Mouse (Mus musculus) heart, embryonic 16.5 days (tissue): Measurements from ENCODE around the gene Zfyve1. TPM values are rescaled to one million over a fixed set of nuclear protein-coding genes. Genes with fewer than 3 reads are reported as not detected.

Experiments used
- ATAC-seq: fragments of 200-750 bp; cut with Nextera tagmentation; replicated peaks from 2 replicates; pipeline ENCODE4 v1.8.0; 2017; ENCODE audit warnings: moderate number of reproducible peaks; ENCODE audit not compliant: insufficient read depth, low FRiP score; ENCODE audit errors: extremely low read depth
- H3K27ac ChIP-seq: fragments of 300-500 bp; sonication (generic); 2 replicates; pipeline ENCODE4 v1.5.1; 2014; ENCODE audit warnings: mild to moderate bottlenecking, low read length, control low read depth, moderate library complexity
- H3K27me3 ChIP-seq: fragments of 300-500 bp; sonication (generic); 2 replicates; pipeline ENCODE4 v1.6.1; 2014; ENCODE audit warnings: low read length, mixed read lengths; ENCODE audit not compliant: control insufficient read depth, insufficient read depth
- H3K36me3 ChIP-seq: fragments of 300-500 bp; sonication (generic); 2 replicates; pipeline ENCODE4 v1.6.1; 2014; ENCODE audit not compliant: control insufficient read depth, insufficient read depth
- H3K4me1 ChIP-seq: fragments of 300-500 bp; sonication (generic); 2 replicates; pipeline ENCODE4 v1.6.1; 2014; ENCODE audit warnings: low read length, mixed read lengths; ENCODE audit not compliant: control insufficient read depth, insufficient read depth
- H3K4me2 ChIP-seq: fragments of 300-500 bp; sonication (generic); 2 replicates; pipeline ENCODE4 v1.6.1; 2014; ENCODE audit warnings: low read depth, mild to moderate bottlenecking, control low read depth, low read length
- H3K4me3 ChIP-seq: fragments of 300-500 bp; sonication (generic); 2 replicates; pipeline ENCODE4 v1.5.1; 2014; ENCODE audit warnings: mild to moderate bottlenecking, control low read depth, low read length
- H3K9ac ChIP-seq: fragments of 300-500 bp; sonication (generic); 2 replicates; pipeline ENCODE4 v1.6.1; 2014; ENCODE audit warnings: low read length, control low read depth
- H3K9me3 ChIP-seq: fragments of 300-500 bp; sonication (generic); replicated peaks from 2 replicates; pipeline ENCODE4 v1.6.1; 2016; ENCODE audit warnings: low read length; ENCODE audit not compliant: control insufficient read depth
- WGBS: fragments of 180-500 bp; shearing (Covaris S2); extraction: QIAGEN DNeasy Blood & Tissue Kit; methylation state at CpG from one replicate; pipeline ENCODE4 v1.1.7; 2014; 5-methylcytosine and 5-hydroxymethylcytosine counted together
- polyA plus RNA-seq: library from polyadenylated mRNA; unstranded; fragments of >200 nt; fragmentation: Nextera tagmentation; extraction: Ambion mirVana; gene quantifications from 2 replicates; pipeline ENCODE4 v1.2.1, GENCODE M21; 2015

Gene Zfyve1
- polyA plus RNA-seq, 1 experiment from 2014 or later = 15.7 TPM

GRCm38 (mm10) chr12:83502190-83502589 lies 94.8 kb downstream of the Zfyve1 start:
- H3K9ac ChIP-seq = no peak overlapping the region
- WGBS = 4% methylated on average over 9 of the region's 9 CpGs
- H3K27me3 ChIP-seq = no peaks in the 10 kb centered on the region
- H3K36me3 ChIP-seq = no peaks in the 10 kb centered on the region
- no peaks in the 10 kb centered on the region for H3K4me1 ChIP-seq
- H3K4me3 ChIP-seq = no peak overlapping the region
- no peak overlapping the region for H3K4me2 ChIP-seq
- no peak overlapping the region for H3K27ac ChIP-seq
- H3K9me3 ChIP-seq = no peaks in the 10 kb centered on the region
- no peak for ATAC-seq

DNA sequence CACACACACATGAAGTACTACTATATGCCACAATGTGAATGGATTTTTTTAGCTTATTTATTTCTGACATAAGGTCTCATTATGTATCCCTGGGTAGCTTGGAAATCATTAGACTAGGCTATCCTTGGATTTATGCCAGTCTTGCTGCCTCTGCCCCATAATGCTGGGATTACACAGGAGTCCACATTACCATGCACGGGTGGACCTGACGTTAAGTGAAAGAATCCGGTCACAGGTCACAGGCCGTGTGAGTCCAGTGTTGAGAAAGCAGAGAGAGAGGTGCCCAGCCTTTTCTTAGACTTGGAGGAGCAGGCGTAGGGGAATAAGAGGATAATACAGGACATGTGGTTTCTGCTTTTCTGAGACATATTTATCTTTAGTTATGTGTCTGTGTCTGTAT lies 97.8 kb downstream of the Zfyve1 start:
- 74% methylated on average over 5 of the region's 5 CpGs for WGBS
- Histone ChIP-seq H3K27me3 (no peaks in the 10 kb centered on the region), H3K4me3 (no peak overlapping the region), H3K9me3 (no peaks in the 10 kb centered on the region), H3K36me3 (no peaks in the 10 kb centered on the region), H3K4me2 (no peak overlapping the region), H3K4me1 (no peaks in the 10 kb centered on the region), H3K27ac (no peak overlapping the region), H3K9ac (no peak overlapping the region)
- ATAC-seq = no peak

DNA sequence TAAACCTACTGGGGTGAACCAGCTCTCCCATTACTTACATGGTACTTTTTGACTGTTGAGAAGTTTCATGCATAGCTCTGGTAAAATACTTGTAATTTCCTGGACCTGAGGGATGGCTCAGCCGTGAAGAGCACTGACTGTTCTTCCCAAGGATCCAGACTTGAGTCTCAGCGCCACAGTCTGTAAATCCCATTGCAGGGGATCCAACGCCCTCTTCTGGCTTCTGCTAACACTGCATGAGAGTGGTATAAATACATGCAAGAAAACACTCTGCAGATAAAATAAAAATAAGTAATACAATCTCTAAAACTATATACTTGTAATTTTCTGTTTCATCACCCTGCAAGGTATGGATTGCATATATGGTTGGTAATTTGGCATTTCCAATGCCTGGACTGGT lies 99.1 kb downstream of the Zfyve1 start:
- no peaks in the 10 kb centered on the region; the same call in 1 of the 2 replicates for H3K4me1 ChIP-seq
- WGBS = 79% methylated on average over 3 of the region's 3 CpGs
- no peak for ATAC-seq
- no peaks in the 10 kb centered on the region for H3K9me3 ChIP-seq
- no peak overlapping the region for H3K9ac ChIP-seq
- no peak overlapping the region for H3K27ac ChIP-seq
- H3K36me3 ChIP-seq = no peaks in the 10 kb centered on the region
- no peak overlapping the region for H3K4me3 ChIP-seq
- no peaks in the 10 kb centered on the region for H3K27me3 ChIP-seq
- no peak overlapping the region for H3K4me2 ChIP-seq

- no peak overlapping the region for H3K4me2 ChIP-seq
- no peaks in the 10 kb centered on the region; the same call in 1 of the 2 replicates for H3K4me1 ChIP-seq
- no peaks in the 10 kb centered on the region for H3K27me3 ChIP-seq
- H3K36me3 ChIP-seq = no peaks in the 10 kb centered on the region
- H3K9me3 ChIP-seq = no peaks in the 10 kb centered on the region
- H3K27ac ChIP-seq = no peak overlapping the region
- H3K4me3 ChIP-seq = no peak overlapping the region
- WGBS = 81% methylated on average over 6 of the region's 6 CpGs
- ATAC-seq = no peak
- no peak overlapping the region for H3K9ac ChIP-seq
Observed at GRCm38 (mm10) chr12:83496736-83497135, 100.3 kb downstream of the Zfyve1 start.

Other genes starting within 250 kb of the Zfyve1 start
- gene Dpf3, start 109.5 kb downstream of the Zfyve1 start, polyA plus RNA-seq = 19.2 and 21.8 TPM in 2 replicates
- gene Dcaf4, start 76.8 kb downstream of the Zfyve1 start, polyA plus RNA-seq = 26.9 and 27.4 TPM in 2 replicates
- gene Rbm25, start 34.0 kb upstream of the Zfyve1 start, polyA plus RNA-seq = 156 and 161 TPM in 2 replicates
- 46.1 and 49.4 TPM in 2 replicates for gene Psen1, start 90.9 kb upstream of the Zfyve1 start, polyA plus RNA-seq
- gene Papln, start 166.4 kb upstream of the Zfyve1 start, polyA plus RNA-seq = 0.88 and 1.1 TPM in 2 replicates